Mouse (Mus musculus): Measurements from ENCODE around the gene Ptk6.

- TF ChIP-seq ZNF384 (IDR thresholded peaks at IDR 0.05; ENCODE audit: low read depth, low read length) (no peak), ZC3H11A (IDR thresholded peaks at IDR 0.05; ENCODE audit: borderline replicate concordance, low read depth, low read length) (no peak), MAFK (IDR thresholded peaks at IDR 0.05; ENCODE audit: insufficient read depth, low read depth, low read length) (no peak), CHD2 (IDR thresholded peaks at IDR 0.05; ENCODE audit: low read depth, low read length) (no peak)
These were observed 13.4 kb upstream of the Ptk6 start for GRCm38 (mm10) chr2:181216037-181216436.

Data from ES-E14 (cell line).